13 mouse cellular contexts compared by ENCODE assay signal in the genomic region with DNA sequence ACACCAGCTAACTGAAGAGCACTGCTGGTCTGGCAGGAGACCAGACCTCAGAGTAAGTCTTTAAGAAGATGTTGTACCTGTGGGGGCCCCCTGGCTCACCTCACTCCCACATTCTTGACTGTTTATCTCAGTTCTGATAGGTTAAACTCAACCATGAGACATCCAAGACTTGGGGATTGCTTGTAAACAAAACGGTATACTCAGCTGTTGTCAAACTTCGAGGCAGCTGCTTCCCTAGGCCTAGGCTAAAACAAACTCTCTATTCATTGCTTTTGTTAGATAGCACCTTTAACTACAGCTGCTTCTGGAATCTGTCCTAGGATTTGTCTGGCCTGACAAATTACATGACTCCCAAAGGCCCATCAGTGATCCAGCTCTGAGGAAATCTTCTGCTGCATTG.
"Had no signal": no experiment of that assay in that cellular context is flagged by ENCODE, and none has a peak within 500 bp of the region (broad histone marks: within the 10 kb centered on the region; RNA-seq: fewer than 3 reads in every experiment).

No protein-coding gene starts in this region.

- H3K4me1 ChIP-seq: liver, embryonic 12.5 days; neural tube, embryonic 12.5 days had no signal

- H3K36me3 ChIP-seq: limb, embryonic 15.5 days; liver, embryonic 12.5 days; midbrain, embryonic 12.5 days; neural tube, embryonic 12.5 days had no signal

- H3K9me3 ChIP-seq: limb, embryonic 15.5 days; liver, embryonic 12.5 days; midbrain, embryonic 12.5 days; neural tube, embryonic 12.5 days had no signal

- DNase-seq: kidney, adult 9 months; kidney, postnatal 36 days; left cerebral cortex, postnatal 4 days; lung, embryonic 14.5 days; lung, postnatal 10 days; lung, postnatal 4 days; thymus, postnatal 4 days had no signal

- H3K4me3 ChIP-seq: limb, embryonic 15.5 days; liver, embryonic 12.5 days; midbrain, embryonic 12.5 days; neural tube, embryonic 12.5 days had no signal

- H3K27me3 ChIP-seq: limb, embryonic 15.5 days; liver, embryonic 12.5 days; neural tube, embryonic 12.5 days had no signal

- H3K9ac ChIP-seq: limb, embryonic 15.5 days; liver, embryonic 12.5 days; lung, embryonic 14.5 days; midbrain, embryonic 12.5 days; neural tube, embryonic 12.5 days had no signal

- H3K27ac ChIP-seq: kidney, postnatal 0 days; limb, embryonic 15.5 days; liver, embryonic 12.5 days; midbrain, embryonic 12.5 days; neural tube, embryonic 12.5 days; stomach, postnatal 0 days had no signal

- H3K4me2 ChIP-seq: limb, embryonic 15.5 days; liver, embryonic 12.5 days; lung, embryonic 14.5 days; midbrain, embryonic 12.5 days; neural tube, embryonic 12.5 days had no signal

- ATAC-seq: liver, embryonic 12.5 days had no signal
